12 mouse cellular contexts compared by ENCODE assay signal in genomic region chr11:54844424-54844823, GRCm38 (mm10). TPM values are rescaled to one million over a fixed set of nuclear protein-coding genes. Genes with fewer than 3 reads are reported as not detected.
DNase-seq lines count a peak whose midpoint lies in the region; ATAC-seq lines count a peak whose summit lies in the region.
"Had no signal": no experiment of that assay in that cellular context is flagged by ENCODE, and none has a peak within 500 bp of the region (broad histone marks: within the 10 kb centered on the region; RNA-seq: fewer than 3 reads in every experiment).

No protein-coding gene starts in this region.

- H3K4me3 ChIP-seq in hindbrain, embryonic 13.5 days, result no peak overlapping the region
- no peak overlapping the region for H3K4me3 ChIP-seq in neural tube, embryonic 15.5 days (replicated peaks)

- no peak overlapping the region for H3K9ac ChIP-seq in hindbrain, embryonic 13.5 days
- no peak overlapping the region for H3K9ac ChIP-seq in neural tube, embryonic 15.5 days (replicated peaks)

- no peaks in the 10 kb centered on the region for H3K27me3 ChIP-seq in hindbrain, embryonic 13.5 days
- no peaks in the 10 kb centered on the region for H3K27me3 ChIP-seq in neural tube, embryonic 15.5 days (replicated peaks)

- no peak overlapping the region for H3K4me2 ChIP-seq in hindbrain, embryonic 13.5 days
- H3K4me2 ChIP-seq in neural tube, embryonic 15.5 days, result no peak overlapping the region

- H3K36me3 ChIP-seq in hindbrain, embryonic 13.5 days, result peaks cover 12% of the 10 kb centered on the region
- H3K36me3 ChIP-seq in neural tube, embryonic 15.5 days, result no peaks in the 10 kb centered on the region

- peak overlapping the region; percentile 48 for H3K27ac ChIP-seq in hindbrain, embryonic 13.5 days
- H3K27ac ChIP-seq in neural tube, embryonic 15.5 days (replicated peaks), result 0 out of 2 replicates have a peak overlapping the region, but pooled peaks have one; percentile 33

- intact Hi-C loops in heart, postnatal 36 days (cut with DNase I), result no loop called here

- H3K9me3 ChIP-seq in hindbrain, embryonic 13.5 days, result no peaks in the 10 kb centered on the region
- H3K9me3 ChIP-seq in neural tube, embryonic 15.5 days (replicated peaks), result no peaks in the 10 kb centered on the region

- peaks cover 18% of the 10 kb centered on the region for H3K4me1 ChIP-seq in hindbrain, embryonic 13.5 days (replicated peaks)
- H3K4me1 ChIP-seq in neural tube, embryonic 15.5 days, result peaks cover 15% of the 10 kb centered on the region

- peak; percentile 92 for DNase-seq in heart, adult 11 months
- no peak for DNase-seq in heart, postnatal 36 days
- DNase-seq in B cell, adult 2 months, result peak; percentile 33 to 38
- no peak for DNase-seq in right cerebral cortex, adult 2 months (ENCODE audit: low spot score in 2 of 2)
- no peak for DNase-seq in right cerebral cortex, postnatal 36 days (ENCODE audit: low spot score in 2 of 2)
- DNase-seq in adrenal gland, postnatal 25 days, result no peak
- DNase-seq: cerebellum, adult 18-20 months; gastrocnemius, postnatal 25 days; kidney, postnatal 10 days; right cerebral cortex, postnatal 25 days had no signal

- 41% methylated on average over 9 of the region's 9 CpGs for WGBS in hindbrain, embryonic 13.5 days
- WGBS in neural tube, embryonic 15.5 days, result 31% methylated on average over 9 of the region's 9 CpGs

- ATAC-seq in hindbrain, embryonic 13.5 days (ENCODE audit: low FRiP score), result no peak
- ATAC-seq in neural tube, embryonic 15.5 days (ENCODE audit: low FRiP score), result no peak

RNA-seq across cellular contexts. Expression of gene Lyrm7, which starts 16.3 kb away (rescaled TPM):
- 10 to 100 TPM; 37.9 to 39.0 TPM for total RNA-seq in heart, postnatal 36 days (2021)
- polyA plus RNA-seq in hindbrain, embryonic 13.5 days (2015; fragmentation: Nextera tagmentation; extraction: Ambion mirVana), result 9.1 and 11.7 TPM in 2 replicates
- polyA plus RNA-seq in neural tube, embryonic 15.5 days (2015; fragmentation: Nextera tagmentation; extraction: Ambion mirVana), result 10.5 and 11.8 TPM in 2 replicates
- total RNA-seq in adrenal gland, postnatal 25 days (2021), result 16.8 and 17.8 TPM in 2 replicates

RNA-seq across cellular contexts. Expression of gene Hint1, which starts 21.8 kb away (rescaled TPM):
- 100 to 1,000 TPM; 292 to 340 TPM for total RNA-seq in heart, postnatal 36 days (2021)
- polyA plus RNA-seq in hindbrain, embryonic 13.5 days (2015; fragmentation: Nextera tagmentation; extraction: Ambion mirVana), result 793 and 823 TPM in 2 replicates
- 794 and 878 TPM in 2 replicates for polyA plus RNA-seq in neural tube, embryonic 15.5 days (2015; fragmentation: Nextera tagmentation; extraction: Ambion mirVana)
- 386 and 405 TPM in 2 replicates for total RNA-seq in adrenal gland, postnatal 25 days (2021)

RNA-seq across cellular contexts. Expression of gene Cdc42se2, which starts 56.9 kb away (rescaled TPM):
- 10 to 100 TPM; 24.8 to 26.8 TPM for total RNA-seq in heart, postnatal 36 days (2021)
- 162 and 164 TPM in 2 replicates for polyA plus RNA-seq in hindbrain, embryonic 13.5 days (2015; fragmentation: Nextera tagmentation; extraction: Ambion mirVana)
- polyA plus RNA-seq in neural tube, embryonic 15.5 days (2015; fragmentation: Nextera tagmentation; extraction: Ambion mirVana), result 120 and 130 TPM in 2 replicates
- total RNA-seq in adrenal gland, postnatal 25 days (2021), result 20.8 and 25.1 TPM in 2 replicates

RNA-seq across cellular contexts. Expression of gene Gpx3, which starts 57.8 kb away (rescaled TPM):
- total RNA-seq in heart, postnatal 36 days (2021), result 100 to 1,000 TPM; 189 to 218 TPM
- polyA plus RNA-seq in hindbrain, embryonic 13.5 days (2015; fragmentation: Nextera tagmentation; extraction: Ambion mirVana), result 50.2 and 54.0 TPM in 2 replicates
- 69.2 and 82.4 TPM in 2 replicates for polyA plus RNA-seq in neural tube, embryonic 15.5 days (2015; fragmentation: Nextera tagmentation; extraction: Ambion mirVana)
- total RNA-seq in adrenal gland, postnatal 25 days (2021), result 255 and 328 TPM in 2 replicates

Comparison
In these comparisons a context has a peak if more than half of its experiments do, and no peak if none do; other contexts are left out.
1. DNase-seq: peak in heart, adult 11 months (single experiment) and B cell, adult 2 months (2 of 2); none in heart, postnatal 36 days (0 of 2), right cerebral cortex, adult 2 months (0 of 2), right cerebral cortex, postnatal 36 days (0 of 2) and adrenal gland, postnatal 25 days (single experiment).